Mouse (Mus musculus): ENCODE results near the gene Nanos3. TPM values are rescaled to one million over a fixed set of nuclear protein-coding genes. Genes with fewer than 3 reads are reported as not detected.
A peak's percentile ranks its signal among the peaks of the same experiment; 100 is the strongest.

Nanos3 gene
- polyA plus RNA-seq, 1 experiment from 2014 or later, result 8.5 TPM

DNA sequence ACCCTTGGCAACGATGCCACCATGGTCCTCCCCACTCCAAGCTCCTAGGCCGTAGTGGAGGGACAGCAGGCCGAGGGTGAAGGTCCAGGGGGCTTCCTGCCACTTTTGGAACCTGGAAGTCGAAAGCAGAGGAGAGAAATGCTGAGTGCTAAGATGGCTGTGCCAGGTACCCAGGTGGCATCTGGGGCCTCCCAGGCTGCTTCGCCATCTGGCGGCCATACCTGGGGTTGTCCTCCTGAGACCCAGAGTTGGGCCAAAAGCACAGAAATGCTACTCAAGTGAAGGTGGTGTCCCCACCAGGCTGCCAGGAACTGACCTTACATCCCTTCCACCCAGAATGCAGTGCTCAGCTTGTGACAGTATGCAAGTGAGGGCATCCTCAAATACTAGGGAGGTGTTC lies 11.2 kb downstream of the Nanos3 start:
- WGBS, result 85% methylated on average over 6 of the region's 6 CpGs
- ATAC-seq (replicated peaks), result no peak

DNA sequence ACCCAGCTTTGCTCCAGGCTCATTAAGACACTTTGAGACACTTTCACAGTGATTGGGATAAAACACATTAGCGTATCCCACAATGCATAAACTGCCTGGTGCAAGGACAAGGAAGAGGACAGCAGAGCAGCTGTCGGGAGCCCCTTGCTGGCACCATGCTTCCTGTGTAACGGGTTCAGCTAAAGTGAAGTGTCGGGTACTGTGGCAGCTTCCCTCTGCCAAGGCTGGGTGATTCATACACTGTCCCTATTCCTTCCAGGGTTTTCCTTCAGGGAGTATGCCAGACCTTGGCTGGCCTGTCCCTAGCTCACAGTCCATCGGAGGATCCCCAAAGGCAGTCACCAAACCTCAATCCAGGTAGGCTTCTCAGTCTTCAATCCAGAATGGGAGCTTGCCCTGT lies 14.9 kb downstream of the Nanos3 start:
- H3K27ac ChIP-seq, result no peak overlapping the region
- 91% methylated on average over 5 of the region's 5 CpGs for WGBS

More for the DNA sequence above, 11.2 kb downstream of the Nanos3 start:
- Histone ChIP-seq H3K9ac (no peak overlapping the region), H3K27me3 (replicated peaks) (no peaks in the 10 kb centered on the region), H3K4me1 (peaks cover 5% of the 10 kb centered on the region), H3K4me3 (no peak overlapping the region), H3K4me2 (no peak overlapping the region), H3K27ac (no peak overlapping the region), H3K36me3 (replicated peaks) (peaks cover 25% of the 10 kb centered on the region), H3K9me3 (no peaks in the 10 kb centered on the region)

DNA sequence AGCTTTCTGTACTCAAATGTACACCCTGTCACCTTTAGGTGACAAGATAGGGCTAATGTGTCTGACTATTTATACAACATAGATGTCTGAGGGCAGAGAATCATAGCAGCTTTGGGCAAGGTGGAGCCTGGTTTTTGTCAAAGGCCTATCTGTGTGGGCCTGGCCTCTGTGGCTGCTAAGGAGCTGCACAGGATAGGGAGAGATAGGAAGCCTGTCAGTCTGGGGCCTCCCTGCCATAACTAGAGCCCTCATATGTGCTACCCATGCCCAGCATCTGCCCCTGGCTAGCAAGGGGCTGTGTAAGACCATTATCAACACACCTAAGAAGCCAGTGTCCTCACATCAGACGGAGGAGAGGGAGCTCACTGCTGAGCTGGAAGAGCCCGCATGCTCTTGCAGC lies 17.3 kb downstream of the Nanos3 start:
- Histone ChIP-seq H3K27ac (no peak overlapping the region), H3K4me2 (no peak overlapping the region), H3K9ac (no peak overlapping the region), H3K9me3 (no peaks in the 10 kb centered on the region), H3K4me1 (no peaks in the 10 kb centered on the region), H3K4me3 (no peak overlapping the region), H3K36me3 (replicated peaks) (peaks cover 18% of the 10 kb centered on the region), H3K27me3 (replicated peaks) (no peaks in the 10 kb centered on the region)
- WGBS, result 87% methylated on average over 2 of the region's 2 CpGs
- no peak for ATAC-seq (replicated peaks)

More for the DNA sequence above, 14.9 kb downstream of the Nanos3 start:
- H3K4me1 ChIP-seq, result no peaks in the 10 kb centered on the region
- H3K4me2 ChIP-seq, result no peak overlapping the region
- no peaks in the 10 kb centered on the region for H3K27me3 ChIP-seq (replicated peaks)
- ATAC-seq (replicated peaks), result no peak
- no peak overlapping the region for H3K4me3 ChIP-seq
- H3K9me3 ChIP-seq, result no peaks in the 10 kb centered on the region
- no peak overlapping the region for H3K9ac ChIP-seq
- H3K36me3 ChIP-seq (replicated peaks), result peaks cover 25% of the 10 kb centered on the region

DNA sequence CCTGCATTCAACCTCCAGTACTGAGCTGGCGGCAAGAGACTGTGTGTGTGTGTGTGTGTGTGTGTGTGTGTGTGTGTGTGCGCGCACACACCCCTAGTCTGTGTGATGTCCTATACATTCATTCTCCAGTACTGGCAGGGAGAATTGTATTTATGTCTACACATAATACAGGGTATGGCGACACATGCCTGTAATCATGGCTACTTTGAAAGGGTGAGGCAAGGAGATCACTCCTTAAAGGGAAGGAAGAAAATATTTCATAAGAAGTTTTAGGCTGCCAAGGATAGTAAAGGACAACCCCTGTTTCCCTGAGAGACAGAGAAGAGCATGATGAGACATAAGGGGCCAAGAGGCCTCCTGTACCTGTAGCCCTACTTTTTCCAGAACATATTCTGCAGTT lies 27.4 kb downstream of the Nanos3 start:
- Histone ChIP-seq H3K4me3 (no peak overlapping the region), H3K27me3 (replicated peaks) (no peaks in the 10 kb centered on the region), H3K27ac (no peak overlapping the region), H3K4me2 (no peak overlapping the region), H3K4me1 (no peaks in the 10 kb centered on the region), H3K9ac (no peak overlapping the region), H3K36me3 (replicated peaks) (peaks cover 10% of the 10 kb centered on the region; the same call in 1 of the 2 replicates), H3K9me3 (no peaks in the 10 kb centered on the region)
- ATAC-seq (replicated peaks), result no peak
- 98% methylated on average over 4 of the region's 4 CpGs for WGBS

DNA sequence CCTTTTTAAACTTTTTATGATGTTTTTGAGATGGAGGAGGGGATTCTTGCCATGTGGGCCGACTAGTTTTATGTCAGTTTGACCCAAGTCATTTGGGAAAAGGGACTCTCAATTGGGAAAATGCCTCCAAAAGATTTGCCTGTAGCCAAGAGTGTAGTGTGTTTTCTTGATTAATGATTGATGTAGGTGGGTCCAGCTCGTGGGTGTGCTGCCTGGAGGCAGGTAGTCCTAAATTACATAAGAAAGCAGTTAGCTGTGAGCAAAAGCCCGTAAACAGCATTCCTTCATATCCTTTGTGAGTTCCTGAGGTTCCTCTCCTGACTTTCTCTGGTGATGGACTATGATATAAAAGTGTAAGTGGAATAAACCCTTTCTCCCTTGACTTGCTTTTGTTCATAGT lies 35.8 kb downstream of the Nanos3 start:
- 0 out of 2 replicates have a peak, but pooled peaks cover 3% of the 10 kb centered on the region for H3K36me3 ChIP-seq (replicated peaks)
- no peak overlapping the region for H3K27ac ChIP-seq
- H3K4me3 ChIP-seq, result no peak overlapping the region
- no peak overlapping the region for H3K9ac ChIP-seq
- no peak overlapping the region for H3K4me2 ChIP-seq
- no peaks in the 10 kb centered on the region for H3K9me3 ChIP-seq
- no peak for ATAC-seq (replicated peaks)
- 86% methylated on average over 3 of the region's 3 CpGs for WGBS
- peaks cover 27% of the 10 kb centered on the region for H3K4me1 ChIP-seq
- no peaks in the 10 kb centered on the region for H3K27me3 ChIP-seq (replicated peaks)

DNA sequence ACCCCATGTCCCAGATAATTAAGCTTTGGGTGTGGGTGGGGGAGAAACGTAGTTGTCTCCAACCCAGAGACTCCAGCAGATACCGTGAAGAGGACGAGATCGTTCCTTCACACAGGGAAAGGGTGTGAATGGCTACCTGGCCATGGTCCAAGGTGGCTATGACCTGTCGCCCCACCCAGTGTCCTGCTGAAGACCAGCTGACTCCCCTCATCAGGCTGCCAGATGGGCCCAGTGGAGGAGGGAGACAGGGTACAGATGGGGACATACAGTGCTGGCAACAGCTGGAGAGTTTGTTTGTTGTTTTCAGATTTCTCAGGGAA lies 36.5 kb downstream of the Nanos3 start:
- peak overlapping the region; percentile 72 for H3K4me3 ChIP-seq
- peaks cover 9% of the 10 kb centered on the region for H3K36me3 ChIP-seq (replicated peaks)
- no peaks in the 10 kb centered on the region for H3K9me3 ChIP-seq
- H3K4me1 ChIP-seq, result peaks cover 27% of the 10 kb centered on the region
- peak; percentile 6; the same call in 1 of the 2 replicates for ATAC-seq (replicated peaks)
- no peaks in the 10 kb centered on the region for H3K27me3 ChIP-seq (replicated peaks)
- 88% methylated on average over 5 of the region's 5 CpGs for WGBS
- H3K4me2 ChIP-seq, result peak overlapping the region; percentile 80
- no peak overlapping the region for H3K27ac ChIP-seq
- no peak overlapping the region for H3K9ac ChIP-seq

DNA sequence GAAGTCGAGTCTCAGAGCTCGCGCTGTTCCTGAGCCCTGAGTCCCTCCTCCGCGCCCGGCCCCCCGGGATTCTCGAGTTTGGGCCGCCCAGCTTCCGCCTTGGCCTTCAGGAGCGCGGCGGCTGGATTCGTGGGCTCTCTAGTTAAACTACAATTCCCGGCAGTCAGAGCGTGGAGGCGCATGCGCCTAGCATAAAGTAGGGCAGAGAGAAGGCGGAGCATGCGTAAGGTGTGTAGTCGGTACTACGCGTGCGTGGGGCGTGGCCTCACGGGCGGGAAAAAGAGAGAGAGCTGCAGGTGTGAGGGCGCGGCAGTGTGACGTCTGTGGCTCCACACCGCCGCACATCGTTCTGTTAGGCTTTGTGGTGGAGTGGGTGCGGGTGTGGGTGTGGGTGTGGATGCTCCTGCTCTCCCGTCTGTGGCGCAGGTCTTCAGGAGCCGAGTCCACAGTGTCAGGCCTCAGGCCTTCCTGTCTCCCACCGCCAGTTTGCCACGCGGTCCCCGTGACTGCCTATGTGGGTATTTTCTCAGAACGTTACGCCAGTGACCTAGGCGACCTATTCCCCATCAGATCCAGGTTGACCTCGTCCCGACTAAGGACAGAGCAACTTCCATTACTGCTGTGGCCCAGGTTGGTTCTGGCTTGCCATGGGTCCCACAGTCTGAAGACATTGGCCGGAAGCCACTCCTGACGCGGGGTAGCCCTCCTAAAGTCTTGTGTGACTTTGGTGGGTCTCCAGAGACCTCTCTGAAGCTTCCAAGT lies 37.1 kb downstream of the Nanos3 start, which contains the start of the genes Cc2d1a and 4930432K21Rik:
Gene Cc2d1a, minus strand, starts transcription at position 168 of the 762 bp plus-strand sequence.
Gene 4930432K21Rik, plus strand, starts transcription at position 257 of the 762 bp plus-strand sequence.
- Histone ChIP-seq H3K4me1 (peaks cover 27% of the 10 kb centered on the region), H3K4me3 (peak within 1 kb of the TSS; percentile 72), H3K27ac (peak within 1 kb of the TSS; percentile 61), H3K9ac (peak within 1 kb of the TSS; percentile 78), H3K4me2 (peak within 1 kb of the TSS; percentile 80), H3K36me3 (replicated peaks) (peaks cover 15% of the 10 kb centered on the region), H3K27me3 (replicated peaks) (no peaks in the 10 kb centered on the region), H3K9me3 (no peaks in the 10 kb centered on the region)
- WGBS, result 18% methylated on average over 48 of the region's 49 CpGs
- peak; percentile 95 for ATAC-seq (replicated peaks)

DNA sequence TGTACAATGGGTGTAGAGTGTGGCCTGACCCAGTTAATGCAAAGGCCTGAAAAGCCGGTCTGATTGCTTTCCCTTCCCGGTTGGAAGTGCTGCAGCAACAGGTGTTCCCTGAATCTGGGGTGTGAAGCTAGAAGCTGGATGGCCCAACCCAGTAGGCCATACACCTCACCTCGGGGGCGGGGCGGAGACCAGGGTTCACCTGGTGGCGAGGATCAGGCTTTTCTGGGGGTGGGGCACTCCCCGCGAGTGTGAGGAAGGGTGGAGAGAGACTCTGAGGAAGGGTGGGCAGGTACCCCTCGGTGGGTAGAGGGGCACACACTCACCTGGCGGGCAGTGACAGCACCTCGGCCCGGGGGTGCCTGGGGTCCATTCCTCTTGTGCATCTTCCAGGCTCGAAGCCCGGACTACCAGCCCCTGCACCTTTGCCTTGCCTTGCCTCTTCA lies 37.7 kb downstream of the Nanos3 start:
- peaks cover 27% of the 10 kb centered on the region for H3K4me1 ChIP-seq
- ATAC-seq (replicated peaks), result peak; percentile 83
- WGBS, result 5% methylated on average over 14 of the region's 14 CpGs

DNA sequence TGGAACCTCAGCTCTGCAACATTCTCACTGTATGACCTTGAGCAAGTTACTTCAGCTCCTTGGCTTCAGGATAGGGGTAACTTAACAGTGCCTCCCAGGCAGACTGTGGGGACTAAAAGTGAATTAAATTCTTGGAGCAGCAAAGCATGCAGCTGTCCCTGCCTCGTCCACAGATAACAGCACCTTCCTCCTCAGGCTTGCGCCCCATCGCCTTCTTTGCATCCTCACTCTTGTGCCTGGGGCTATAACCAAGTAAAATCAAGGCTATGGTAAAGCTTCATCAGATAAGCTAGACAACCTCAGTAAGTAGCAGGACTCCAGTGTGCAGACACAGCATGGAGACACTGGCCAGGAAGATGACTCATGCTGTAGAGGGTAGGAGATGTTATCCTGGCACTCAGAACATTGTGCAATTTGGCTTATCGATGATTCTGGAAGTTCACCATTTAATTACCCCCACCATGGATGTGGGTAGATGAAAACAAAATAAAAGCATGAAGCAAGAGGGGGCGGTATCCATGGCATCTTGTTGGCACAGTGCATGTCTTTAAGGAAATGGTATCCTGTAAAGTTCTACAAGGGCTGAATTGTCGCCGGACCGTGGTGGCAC lies 40.3 kb downstream of the Nanos3 start:
- Histone ChIP-seq H3K27me3 (replicated peaks) (no peaks in the 10 kb centered on the region), H3K36me3 (replicated peaks) (peaks cover 38% of the 10 kb centered on the region), H3K9me3 (no peaks in the 10 kb centered on the region), H3K4me1 (peaks cover 27% of the 10 kb centered on the region), H3K27ac (no peak overlapping the region), H3K4me3 (no peak overlapping the region), H3K4me2 (no peak overlapping the region), H3K9ac (no peak overlapping the region)
- no peak for ATAC-seq (replicated peaks)
- WGBS, result 92% methylated on average over 8 of the region's 8 CpGs

More for the DNA sequence above, 37.7 kb downstream of the Nanos3 start:
- Histone ChIP-seq H3K9ac (peak overlapping the region; percentile 78), H3K4me3 (peak overlapping the region; percentile 72), H3K4me2 (peak overlapping the region; percentile 80), H3K36me3 (replicated peaks) (peaks cover 21% of the 10 kb centered on the region), H3K9me3 (no peaks in the 10 kb centered on the region), H3K27me3 (replicated peaks) (no peaks in the 10 kb centered on the region), H3K27ac (peak overlapping the region; percentile 61)

DNA sequence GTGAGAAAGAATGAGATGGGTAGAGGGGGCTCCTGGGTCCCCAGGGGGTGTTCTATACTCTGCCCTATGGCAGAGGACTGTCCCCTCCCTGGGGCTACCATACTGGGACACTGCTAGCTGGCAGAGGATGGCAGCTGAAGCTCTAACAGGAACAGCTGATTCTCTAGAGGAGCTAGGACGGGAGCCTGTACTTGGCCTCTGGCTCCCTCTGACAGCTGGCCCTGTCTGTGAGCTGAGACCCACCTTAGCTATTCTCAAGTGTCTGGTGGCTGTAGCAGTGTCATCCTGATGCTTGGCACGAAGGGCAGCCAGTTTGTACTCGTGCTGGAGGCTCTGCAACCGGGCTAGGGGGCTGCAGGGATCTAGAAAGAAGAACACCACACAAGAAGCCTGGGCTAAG lies 44.2 kb downstream of the Nanos3 start:
- no peaks in the 10 kb centered on the region for H3K9me3 ChIP-seq
- no peak overlapping the region for H3K9ac ChIP-seq
- no peak overlapping the region for H3K4me2 ChIP-seq
- H3K27me3 ChIP-seq (replicated peaks), result no peaks in the 10 kb centered on the region
- no peak overlapping the region for H3K4me3 ChIP-seq
- no peak overlapping the region for H3K27ac ChIP-seq
- peaks cover 76% of the 10 kb centered on the region for H3K36me3 ChIP-seq (replicated peaks)
- WGBS, result 92% methylated on average over 4 of the region's 4 CpGs
- peaks cover 4% of the 10 kb centered on the region for H3K4me1 ChIP-seq
- ATAC-seq (replicated peaks), result no peak

DNA sequence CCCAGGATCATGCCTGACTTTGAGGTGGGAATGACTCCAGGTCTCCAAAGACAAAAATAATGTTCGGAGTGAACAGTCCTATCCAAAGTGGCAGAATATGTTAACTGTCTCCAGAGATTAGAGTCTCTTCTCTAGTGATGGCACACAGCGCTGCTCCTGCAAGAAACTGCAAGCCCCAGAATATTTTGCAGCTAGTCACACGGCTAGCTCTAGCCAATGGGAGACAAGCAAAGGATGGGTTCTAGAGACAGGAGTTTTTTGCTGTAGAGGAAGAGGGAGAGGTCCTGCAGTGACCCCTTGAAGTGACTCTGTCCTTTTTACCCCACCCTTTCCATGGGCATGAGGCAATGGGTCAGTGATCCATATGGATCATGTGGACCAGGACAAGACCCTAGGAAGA lies 47.2 kb downstream of the Nanos3 start:
- Histone ChIP-seq H3K4me3 (no peak overlapping the region), H3K9me3 (no peaks in the 10 kb centered on the region), H3K27me3 (replicated peaks) (no peaks in the 10 kb centered on the region), H3K27ac (no peak overlapping the region), H3K9ac (no peak overlapping the region), H3K4me2 (no peak overlapping the region), H3K4me1 (no peaks in the 10 kb centered on the region), H3K36me3 (replicated peaks) (peaks cover 87% of the 10 kb centered on the region)
- no peak for ATAC-seq (replicated peaks)
- WGBS, result 88% methylated on average over 3 of the region's 3 CpGs

DNA sequence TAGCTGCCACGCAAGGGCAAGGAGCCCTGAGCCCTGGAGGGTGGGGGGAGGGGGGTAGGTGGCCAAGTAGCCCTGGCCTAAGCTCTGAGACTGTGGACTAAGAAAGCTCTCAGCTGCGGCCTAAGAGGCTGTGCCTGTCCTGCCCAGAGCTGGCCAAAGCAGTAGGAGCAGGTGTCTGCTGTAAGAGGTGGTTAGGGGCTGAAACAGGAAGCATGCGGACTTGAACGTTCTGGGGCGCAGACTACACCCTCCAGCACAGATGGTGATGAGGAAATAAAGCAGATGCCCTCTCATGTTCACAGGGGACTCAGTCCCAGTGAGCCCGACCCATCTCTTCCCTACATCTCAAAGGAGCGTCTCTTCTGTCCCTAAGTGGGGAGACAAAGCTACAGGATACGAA lies 52.8 kb downstream of the Nanos3 start:
- Histone ChIP-seq H3K4me3 (no peak overlapping the region), H3K4me1 (peaks cover 5% of the 10 kb centered on the region; the same call in 1 of the 2 replicates), H3K9me3 (no peaks in the 10 kb centered on the region), H3K4me2 (no peak overlapping the region), H3K36me3 (replicated peaks) (peaks cover 51% of the 10 kb centered on the region), H3K27ac (no peak overlapping the region), H3K9ac (no peak overlapping the region), H3K27me3 (replicated peaks) (no peaks in the 10 kb centered on the region)
- ATAC-seq (replicated peaks), result no peak
- 90% methylated on average over 8 of the region's 8 CpGs for WGBS
